Mouse (Mus musculus) T-helper 2 cell (primary cell): ENCODE results near the gene Nnmt.

Experiments
- in situ Hi-C: fragments of 300-600 bp; cut with MboI, MseI; formaldehyde crosslinking; loops from one replicate; pipeline ENCODE4 v1.15.1; 2025; ENCODE audit warnings: high pct_unique_total_duplicates

Nnmt gene

DNA sequence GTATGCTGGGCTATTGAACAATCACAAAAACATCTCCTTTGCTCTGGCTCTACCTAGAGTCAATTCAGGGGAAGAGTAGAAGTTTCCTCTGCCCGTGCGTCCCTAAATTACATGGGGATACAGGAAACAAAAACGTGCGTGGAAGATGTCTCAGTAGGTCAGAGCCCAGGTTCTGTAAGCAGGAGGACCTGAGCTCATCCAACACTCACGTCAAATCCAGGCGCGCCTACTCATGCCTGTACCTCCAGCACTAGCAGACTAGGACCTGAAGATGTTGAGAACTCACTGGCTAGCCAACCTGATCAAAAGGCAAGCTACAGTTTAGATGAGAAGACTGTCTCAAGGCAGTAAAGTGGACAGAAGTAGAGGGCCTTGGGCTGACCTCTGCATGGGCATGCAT is 32.2 kb upstream of the Nnmt start:
- in situ Hi-C loops, result loop anchor here (10.0 kb wide), 1 partner anchor 418 kb away; the partner anchor contains the start of gene Zw10

DNA sequence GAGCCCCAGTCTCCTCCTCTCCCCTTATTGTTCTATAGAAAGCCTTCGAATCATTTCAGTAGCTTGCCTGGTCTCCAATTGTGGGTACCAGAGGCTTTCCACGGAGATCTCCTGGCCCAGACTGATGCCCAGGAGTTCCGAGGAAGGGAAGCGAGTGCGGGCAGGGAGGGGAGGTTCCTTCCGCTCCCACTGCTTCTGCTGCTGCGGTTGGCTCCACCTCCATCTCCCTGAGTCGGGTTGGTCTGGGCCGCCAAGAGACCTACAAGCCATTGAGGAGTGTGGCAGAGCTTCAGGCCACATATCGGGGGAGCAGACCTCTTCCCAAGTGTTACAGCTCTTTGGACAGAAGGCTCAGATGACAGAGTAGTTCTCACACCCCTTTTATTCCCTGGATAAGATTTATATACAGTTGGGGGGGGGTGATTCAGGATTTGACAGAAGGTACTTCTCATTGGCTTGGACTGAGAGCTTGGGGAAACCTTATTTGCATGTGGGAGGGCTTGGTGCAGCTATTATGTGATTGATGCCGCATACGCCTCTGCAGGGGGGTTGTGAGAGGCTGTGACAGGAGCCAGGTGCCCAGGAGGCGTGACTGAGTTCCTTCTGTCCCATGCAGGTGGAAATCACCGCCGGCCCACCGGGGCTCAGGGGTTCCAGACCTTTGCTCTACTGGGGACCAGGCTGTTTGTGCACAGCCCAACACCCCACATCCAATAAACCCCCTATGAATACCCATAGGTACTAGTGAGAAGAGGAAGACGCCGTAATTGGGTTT is 30.8 kb upstream of the Nnmt start:
- in situ Hi-C loops, result loop anchor here (10.0 kb wide), 1 partner anchor 419 kb away; the partner anchor contains the start of gene Zw10

DNA sequence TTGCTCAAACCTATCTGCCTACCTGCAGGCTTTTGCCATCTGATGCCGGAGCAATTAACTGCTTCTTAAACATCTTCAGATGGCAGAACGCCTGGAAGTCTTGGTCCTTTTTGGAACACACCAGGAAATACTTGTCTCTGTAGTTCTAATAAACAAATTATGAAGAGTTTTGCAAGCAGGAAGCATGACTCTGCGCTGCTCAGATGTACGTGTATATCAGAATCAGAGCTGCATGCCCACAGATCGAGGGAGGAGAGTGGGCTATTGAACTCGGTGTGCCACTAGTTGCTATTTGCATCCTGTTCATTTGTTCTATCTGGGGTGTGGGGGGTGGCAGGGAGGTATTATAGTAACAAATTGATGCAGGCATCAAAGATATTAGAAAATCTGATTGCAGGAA is 28.2 kb upstream of the Nnmt start:
- in situ Hi-C loops, result loop anchor here (10.0 kb wide), 1 partner anchor 422 kb away; the partner anchor contains the start of gene Zw10

DNA sequence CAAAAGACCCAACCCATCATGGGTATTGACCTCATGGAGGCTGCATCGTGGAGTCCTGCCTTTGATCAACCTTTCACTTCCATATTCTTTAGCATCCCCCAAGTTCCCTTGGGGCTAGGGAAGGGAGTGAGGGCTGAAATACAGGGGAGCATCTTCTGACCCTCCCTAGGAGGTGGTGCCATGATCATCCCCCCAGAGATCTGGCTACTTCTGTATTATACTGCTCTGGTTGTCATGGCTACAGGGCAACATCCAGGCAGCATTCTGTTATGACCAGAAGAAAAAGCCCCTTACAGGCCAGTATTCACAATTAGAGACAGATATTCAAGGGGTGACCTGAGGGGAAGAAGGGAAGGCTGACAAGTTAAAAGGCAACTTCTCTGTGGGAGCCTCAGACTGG is 14.3 kb upstream of the Nnmt start:
- in situ Hi-C loops, result no loop called here

DNA sequence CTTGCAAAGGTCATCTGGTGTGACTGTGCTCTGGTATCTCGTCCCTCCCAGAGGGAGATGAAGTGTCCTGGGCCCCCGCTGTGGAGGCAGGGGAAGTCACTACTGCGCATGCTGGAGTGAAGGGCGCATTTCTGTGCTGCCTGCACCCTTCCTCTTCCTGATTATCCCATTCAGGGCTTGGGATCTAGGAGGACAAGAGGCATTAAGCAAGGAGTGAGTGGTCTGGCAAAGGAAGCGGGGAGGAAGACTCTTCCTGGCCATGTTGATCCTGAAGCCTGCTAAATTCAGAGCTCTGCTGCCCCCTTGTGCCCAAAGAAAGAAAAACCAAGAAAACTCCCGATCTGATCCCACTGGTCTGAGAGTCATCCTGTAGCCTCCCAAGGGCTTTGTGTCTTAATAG is 13.6 kb upstream of the Nnmt start:
- in situ Hi-C loops, result no loop called here

DNA sequence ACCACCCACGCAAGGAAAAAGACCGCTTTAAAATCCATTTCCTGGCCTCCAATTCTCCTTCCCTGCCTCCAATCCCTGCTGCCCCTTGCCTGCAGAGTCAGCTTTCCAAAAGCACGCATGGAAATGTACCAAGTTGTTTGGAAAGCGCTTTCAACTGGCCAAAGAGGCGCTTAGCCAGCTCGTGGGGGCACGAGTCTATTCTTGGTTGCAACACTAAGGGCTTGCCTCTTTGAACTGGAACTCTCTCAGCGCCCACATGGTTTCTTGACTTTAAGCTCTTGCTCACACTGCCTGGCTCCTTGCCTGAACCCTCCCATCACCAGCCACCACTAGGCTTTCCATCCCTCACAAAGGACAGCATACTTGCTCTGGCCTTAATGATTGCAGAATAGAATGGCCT is 13.2 kb upstream of the Nnmt start:
- in situ Hi-C loops, result no loop called here

DNA sequence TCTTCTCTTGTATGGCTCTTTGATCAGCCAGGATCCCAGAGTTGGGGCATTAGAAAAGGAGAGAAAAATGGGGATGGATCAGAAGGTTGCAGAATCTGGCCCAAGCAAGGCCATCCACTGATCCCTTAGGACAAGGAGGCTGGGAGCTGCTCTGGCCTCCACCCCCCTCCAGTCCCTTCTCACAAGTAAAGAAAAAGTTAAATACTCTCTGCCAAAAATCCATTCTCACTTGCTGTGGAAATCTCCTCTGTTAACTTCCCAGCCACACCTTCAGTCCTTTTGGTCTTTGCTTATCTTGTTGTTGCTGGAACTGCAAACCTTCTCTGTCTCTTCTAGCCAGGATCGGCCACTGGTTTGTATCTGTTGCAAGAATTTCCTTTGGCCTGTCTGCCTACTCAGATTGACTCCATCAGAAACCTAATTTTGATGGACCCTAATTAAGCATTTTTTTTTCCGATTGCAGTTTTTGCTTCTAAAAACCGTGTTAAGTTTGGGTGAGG is 12.6 kb upstream of the Nnmt start:
- in situ Hi-C loops, result no loop called here

DNA sequence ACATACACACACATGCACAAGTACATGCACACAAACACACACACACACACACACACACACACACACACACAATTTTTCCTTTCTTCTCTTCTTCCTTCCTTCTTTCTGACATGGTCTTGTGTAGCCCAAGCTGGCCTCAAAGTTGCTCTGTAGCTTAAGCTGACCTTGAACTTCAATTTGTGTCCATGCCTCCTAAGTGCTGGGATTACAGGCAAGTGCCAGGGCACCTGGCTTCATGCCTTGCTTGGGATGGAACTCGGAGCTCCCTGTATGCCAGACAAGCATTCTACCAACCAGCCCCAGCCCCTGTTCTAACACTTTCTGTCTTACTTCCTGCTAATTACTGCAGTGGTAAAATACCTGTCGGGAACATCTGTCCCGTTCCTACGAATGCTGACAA is 8.3 kb upstream of the Nnmt start:
- in situ Hi-C loops, result no loop called here

DNA sequence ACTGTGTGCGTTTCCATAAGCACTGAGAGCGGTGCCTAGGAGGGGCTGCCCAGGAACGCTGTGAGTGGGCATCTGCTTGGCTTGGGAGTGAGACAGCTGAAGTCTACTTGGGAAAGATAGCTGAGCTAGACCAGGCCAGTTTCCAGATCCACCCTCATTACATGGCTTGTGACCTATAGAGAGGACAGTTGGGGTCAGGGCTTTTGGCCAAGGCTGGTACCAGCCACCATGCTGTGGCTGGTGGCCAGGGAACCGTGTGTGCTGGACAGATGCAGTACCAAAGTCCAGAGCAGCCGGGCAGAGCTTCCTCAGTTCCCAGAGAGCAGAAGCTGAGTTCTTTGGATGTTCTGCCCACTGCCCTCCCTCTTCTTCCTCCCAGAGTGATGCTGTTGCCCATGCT is 7.6 kb upstream of the Nnmt start:
- in situ Hi-C loops, result no loop called here

DNA sequence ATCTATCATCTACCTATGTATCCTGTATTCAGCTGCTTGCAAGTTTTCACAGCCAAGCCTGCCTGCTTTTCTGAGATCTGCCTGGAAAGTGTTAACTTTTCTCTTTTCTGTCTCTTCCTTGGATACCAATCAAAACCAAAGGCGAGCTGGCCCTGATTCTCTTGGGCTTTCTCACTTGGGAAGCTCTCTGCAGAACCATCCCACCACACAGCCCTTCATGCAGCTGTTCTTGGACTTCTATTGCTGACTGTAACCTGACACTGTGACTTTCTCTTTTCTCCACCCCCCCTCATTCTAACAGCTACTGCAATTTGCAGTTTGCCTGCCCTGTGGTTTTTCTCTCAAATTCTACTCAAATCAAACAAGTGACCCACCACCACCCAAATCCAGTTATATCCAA is 6.1 kb upstream of the Nnmt start:
- in situ Hi-C loops, result no loop called here

DNA sequence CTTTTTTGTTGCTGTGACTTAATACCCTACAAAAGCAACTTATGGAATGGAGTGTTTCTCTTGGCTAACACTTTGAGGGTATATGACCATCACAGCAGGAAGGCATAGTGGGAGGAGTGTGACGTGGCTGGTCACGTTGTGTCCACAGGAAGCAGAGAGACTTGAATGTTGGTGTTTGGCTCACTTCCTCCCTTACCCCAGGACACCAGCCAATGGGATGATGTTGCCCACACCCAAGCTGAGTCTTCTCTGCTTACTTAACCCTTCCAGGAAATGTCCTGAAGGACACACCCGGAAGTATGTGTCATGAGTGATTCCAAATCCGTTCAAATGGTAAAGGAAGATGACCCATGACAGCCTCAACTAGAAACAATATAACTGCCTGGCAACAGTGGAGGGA is 4.8 kb upstream of the Nnmt start:
- in situ Hi-C loops, result loop anchor here (10.0 kb wide), 1 partner anchor 845 kb away; no protein-coding TSS in a partner anchor

DNA sequence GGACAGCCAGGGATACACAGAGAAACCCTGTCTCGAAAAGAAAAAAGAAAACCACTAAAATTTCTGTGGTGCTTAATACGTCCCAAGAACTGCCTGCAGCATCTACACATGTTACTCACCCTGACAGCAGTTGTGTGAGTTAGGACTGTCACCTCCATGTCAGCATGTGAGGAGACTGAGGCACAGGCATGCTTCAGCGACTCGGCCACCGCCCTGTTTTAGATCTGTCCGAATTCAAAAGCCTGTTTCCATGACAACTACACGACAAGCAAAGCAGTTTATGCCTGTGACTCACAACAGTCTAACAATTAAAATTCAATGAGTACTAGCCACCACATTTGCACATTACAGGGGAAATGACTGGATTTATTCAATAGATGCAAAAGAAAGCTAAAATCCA is 2.5 kb upstream of the Nnmt start:
- in situ Hi-C loops, result loop anchor here (10.0 kb wide), 1 partner anchor 843 kb away; no protein-coding TSS in a partner anchor

DNA sequence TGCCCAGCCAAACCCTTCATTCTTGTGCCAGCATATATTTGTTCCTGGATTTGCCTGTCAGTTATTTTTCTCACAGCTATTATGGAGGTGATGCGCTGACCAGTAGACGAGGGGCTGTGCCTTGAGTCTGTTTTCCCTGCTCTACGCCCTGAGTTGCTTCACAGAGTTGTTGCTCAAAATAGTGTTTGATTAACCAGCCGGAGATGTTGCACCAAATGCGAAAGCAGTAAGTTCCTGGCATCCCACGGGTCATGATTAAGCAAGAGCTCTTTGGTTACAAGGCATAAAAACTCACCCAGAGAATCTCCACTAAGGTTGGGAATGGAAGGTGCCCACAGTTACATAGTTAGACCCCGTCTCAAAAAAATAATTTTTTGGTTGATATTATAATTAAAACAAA is 1.2 kb upstream of the Nnmt start:
- in situ Hi-C loops, result loop anchor here (10.0 kb wide), 1 partner anchor 841 kb away; no protein-coding TSS in a partner anchor

DNA sequence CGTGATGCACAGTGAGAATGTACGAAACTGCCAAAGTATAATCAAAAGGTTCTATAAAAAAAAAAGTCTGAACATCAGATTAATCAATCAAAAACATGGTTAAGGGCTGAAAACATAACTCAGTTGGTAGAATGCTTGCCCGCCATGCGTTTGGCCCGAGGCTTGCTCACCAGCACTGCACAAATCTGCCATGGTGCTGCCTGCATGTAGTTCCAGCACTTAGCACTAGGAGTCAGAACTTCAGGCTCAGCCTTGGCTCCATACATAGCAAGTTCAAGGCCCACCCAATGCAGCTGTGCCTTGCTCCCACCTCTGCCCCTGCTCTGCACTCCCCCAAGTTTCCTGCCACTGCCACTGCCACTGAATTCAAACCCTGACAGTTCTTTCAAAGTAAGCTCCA is 744 bp upstream of the Nnmt start:
- in situ Hi-C loops, result loop anchor here (10.0 kb wide), 1 partner anchor 841 kb away; no protein-coding TSS in a partner anchor

DNA sequence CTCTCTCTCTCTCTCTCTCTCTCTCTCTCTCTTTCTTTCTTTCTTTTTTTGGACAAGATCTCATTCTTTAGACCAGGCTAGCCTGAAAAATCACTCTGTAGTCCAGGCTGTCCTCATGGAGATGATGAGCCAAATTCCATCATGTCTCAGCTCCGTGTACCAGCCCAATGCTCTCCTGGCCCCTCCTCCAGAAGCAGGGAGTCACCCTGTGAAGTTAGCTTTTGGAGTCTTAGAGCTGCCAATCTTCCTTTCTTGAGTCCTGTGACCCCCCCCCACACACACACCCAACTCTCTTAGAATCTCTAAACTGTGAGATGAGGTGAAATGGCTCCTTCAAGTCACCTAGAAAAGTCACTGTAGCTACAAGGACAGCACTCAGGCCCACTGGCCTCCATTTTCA is 727 bp downstream of the Nnmt start:
- in situ Hi-C loops, result loop anchor here (10.0 kb wide), 1 partner anchor 839 kb away; no protein-coding TSS in a partner anchor

DNA sequence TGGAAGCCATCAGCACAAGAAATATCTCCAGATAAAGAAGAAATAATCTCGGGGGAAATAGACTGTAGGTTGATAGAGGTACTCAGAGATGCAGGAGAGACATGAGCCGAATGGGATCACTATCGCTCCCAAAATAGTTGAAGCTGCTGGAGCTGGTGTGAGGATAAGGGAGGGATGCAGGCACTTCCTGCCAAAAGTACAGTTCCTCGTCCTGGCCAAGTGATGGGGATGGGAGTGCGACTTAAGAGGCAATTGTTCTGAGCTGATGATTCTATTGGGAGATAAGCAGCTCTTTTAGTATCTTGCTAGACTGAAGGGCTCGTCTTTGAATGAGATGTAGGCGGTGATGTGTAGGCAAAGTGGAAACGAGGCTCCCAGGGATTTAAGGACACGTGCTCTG is 4.1 kb downstream of the Nnmt start:
- in situ Hi-C loops, result loop anchor here (10.0 kb wide), 1 partner anchor 836 kb away; no protein-coding TSS in a partner anchor

DNA sequence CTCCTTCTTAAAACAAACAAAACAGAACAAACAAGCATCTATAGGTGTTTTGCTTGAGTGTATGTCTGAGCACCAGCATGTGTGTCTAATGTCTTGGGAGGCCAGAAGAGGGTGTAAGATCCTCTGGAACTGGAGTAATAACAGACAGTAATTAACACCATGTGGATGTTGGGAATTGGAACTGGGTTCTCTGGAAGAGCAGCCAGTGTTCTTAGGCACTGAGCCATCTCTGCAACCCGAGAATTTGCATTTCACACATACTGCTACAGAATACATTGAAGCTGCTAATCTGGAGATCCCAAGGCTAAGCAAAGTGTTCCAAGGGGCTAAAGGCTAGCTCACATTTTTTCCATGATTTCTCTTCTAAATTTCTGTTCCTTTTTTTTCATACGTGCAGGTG is 4.9 kb downstream of the Nnmt start:
- in situ Hi-C loops, result loop anchor here (10.0 kb wide), 1 partner anchor 835 kb away; no protein-coding TSS in a partner anchor

DNA sequence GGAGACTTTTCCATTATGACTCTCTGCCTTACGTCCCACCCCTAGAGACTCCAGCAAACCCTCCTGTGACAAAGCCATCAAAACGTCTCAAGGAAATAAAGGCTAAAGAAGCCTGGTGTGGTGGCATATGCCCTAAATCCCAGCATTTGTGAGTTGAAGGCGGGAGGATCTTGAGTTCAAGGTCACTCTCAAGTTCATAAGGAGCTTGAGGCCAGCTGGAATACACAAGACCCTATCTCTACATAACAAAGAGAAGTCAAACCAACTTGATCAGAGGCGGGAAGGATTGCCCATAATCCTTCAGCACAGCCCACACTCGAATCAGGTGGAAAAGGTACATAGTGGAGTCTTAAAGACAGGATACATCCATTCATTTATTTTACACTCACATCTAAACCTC is 7.5 kb downstream of the Nnmt start:
- in situ Hi-C loops, result loop anchor here (25.0 kb wide), 1 partner anchor 310 kb away; no protein-coding TSS in a partner anchor

DNA sequence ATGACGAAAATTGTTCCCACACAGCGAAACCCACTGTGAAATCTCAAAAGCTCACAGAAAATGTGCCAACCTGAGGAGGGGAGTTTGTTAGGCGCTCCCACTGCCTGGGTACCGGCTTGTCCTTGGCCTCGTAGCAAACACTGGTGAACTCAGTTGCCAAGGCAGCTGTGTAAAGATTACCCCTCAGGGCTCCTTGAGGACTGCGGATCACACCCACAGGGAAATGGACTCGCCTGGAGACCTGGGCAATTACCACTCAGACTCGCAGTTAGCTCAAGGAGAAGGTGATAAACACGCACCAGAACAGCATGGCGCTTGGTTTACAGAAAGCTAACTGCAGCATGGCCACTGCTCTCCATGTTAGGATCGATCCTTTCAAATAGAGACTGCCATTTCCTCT is 8.0 kb downstream of the Nnmt start:
- in situ Hi-C loops, result loop anchor here (25.0 kb wide), 1 partner anchor 310 kb away; no protein-coding TSS in a partner anchor

DNA sequence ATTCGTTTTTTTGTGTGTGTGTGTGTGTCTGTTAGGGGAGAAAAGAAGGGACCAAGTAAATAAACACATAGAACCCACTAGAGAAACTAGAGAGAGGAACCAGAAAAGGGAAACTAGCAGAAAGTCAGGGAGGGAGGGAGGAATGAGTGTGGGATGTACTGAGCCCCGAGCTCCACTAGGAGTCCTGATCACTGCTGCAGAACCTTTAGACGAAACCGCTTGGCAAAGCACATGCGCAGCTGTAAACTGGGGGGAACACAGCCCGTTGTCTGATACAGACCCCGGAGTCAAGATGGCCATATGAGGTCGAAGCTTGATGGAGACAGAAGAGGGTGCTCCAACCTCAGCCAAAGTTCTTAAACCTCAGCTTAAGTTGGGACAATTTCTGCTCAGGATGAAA is 11.0 kb downstream of the Nnmt start:
- in situ Hi-C loops, result loop anchor here (25.0 kb wide), 1 partner anchor 307 kb away; no protein-coding TSS in a partner anchor

DNA sequence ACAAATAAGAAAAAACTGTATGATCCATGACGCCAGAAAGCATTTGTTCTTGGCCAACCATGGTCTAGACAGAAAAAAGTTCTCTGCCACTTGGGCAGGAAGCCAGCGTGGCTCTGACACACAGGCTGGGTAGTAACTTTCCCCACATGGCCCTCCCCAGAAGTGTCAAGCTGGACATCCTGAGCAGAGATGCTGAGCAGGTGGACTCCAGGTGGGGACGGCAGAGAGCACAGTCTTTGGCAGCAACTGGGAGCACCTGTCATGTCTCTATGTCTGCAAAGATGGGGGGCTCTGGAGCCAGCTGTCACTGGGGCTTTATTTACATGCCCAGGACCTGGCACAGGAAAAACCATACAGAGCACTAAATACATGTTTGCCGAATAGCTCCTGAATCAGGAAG is 14.3 kb downstream of the Nnmt start:
- in situ Hi-C loops, result loop anchor here (25.0 kb wide), 1 partner anchor 303 kb away; no protein-coding TSS in a partner anchor

DNA sequence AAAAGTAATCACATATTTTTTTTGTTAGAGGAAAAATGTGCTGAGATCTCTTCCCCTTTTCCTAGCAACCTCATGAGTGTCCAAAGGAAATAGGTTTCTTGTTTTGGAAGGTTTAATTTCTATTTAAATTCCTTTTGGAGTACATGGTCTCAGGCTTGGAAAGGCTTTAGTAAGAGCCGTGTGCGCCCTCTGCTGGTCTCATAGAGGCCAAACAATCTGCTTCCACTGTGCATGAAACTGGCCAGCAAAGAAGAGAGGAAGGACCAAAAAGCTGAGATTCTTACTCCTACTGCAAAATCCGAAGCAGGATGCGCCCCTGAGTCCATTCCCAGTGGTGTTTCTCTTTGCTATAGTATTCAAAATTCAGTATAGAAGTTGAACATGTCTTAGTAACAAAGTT is 18.6 kb downstream of the Nnmt start:
- in situ Hi-C loops, result loop anchor here (10.0 to 25.0 kb wide), 2 partner anchors 122 to 299 kb away; no protein-coding TSS in a partner anchor

DNA sequence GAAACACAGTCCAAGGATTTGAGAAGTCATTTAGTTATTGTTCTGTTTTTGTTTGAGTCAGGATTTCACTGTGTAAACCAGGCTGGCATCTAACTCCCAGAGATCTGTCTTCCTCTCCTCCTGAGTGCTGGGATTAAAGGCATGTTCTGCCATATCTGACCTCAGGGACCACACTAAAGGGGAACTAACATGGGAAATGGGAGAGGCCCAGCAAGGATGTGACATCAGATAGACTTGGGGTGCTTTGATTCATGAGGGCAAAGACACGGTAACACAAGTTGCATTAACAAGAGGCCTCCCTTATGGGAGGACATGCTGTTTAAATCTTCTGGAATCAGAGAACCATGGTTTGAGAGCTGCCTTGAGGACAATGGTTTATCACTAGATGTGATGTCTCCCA is 24.1 kb downstream of the Nnmt start:
- in situ Hi-C loops, result loop anchor here (10.0 to 25.0 kb wide), 2 partner anchors 116 to 294 kb away; no protein-coding TSS in a partner anchor
